Mouse (Mus musculus): ENCODE measurements around the gene Nlrp10.

Nlrp10 gene

GRCm38 (mm10) chr7:108929726-108930393 lies at the start of gene Nlrp10:
Nlrp10 (minus strand) TSS chr7:108930178.
- no peak for DNase-seq (ENCODE audit: low spot score in 2 of 2)

DNA sequence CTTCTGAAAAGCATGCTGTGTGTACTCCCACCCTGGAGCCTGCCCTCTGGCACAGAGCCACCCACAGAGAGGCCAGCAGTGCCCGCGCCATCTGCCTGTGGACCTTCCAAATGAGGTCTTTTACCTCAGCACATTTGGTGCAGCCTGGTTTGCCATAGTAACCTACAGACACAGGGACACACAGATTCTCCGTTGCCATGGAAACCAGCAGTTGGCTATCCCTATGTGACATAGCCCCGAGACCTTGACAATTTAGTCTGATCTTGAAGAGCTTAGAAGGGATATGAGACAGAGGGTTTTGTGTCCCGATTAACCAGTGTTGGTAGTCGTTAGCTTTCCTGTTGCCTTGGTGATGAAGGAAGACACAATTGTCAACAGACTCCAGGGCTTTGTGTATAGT lies 42.3 kb upstream of the Nlrp10 start:
- DNase-seq (ENCODE audit: low spot score in 2 of 2), result no peak

DNA sequence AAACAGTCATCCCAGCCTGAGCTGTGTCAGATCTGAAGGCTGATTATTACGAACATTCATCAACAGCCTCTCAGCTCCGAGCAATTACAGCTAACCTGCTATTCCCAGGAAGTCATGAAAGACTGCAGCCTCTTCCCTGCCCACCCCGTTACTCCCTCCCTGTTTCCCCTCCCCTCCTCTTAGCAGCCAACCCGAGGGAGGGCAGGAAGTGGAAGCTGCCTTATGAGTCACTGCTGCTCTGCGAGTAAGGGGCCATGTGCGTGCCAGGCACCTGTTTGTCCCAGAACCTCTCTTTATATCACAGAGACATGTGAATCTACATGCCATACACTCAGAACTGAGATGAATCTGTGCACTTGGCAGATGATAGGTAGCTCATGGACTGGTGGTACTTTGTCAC lies 38.2 kb upstream of the Nlrp10 start:
- DNase-seq (ENCODE audit: low spot score in 2 of 2), result no peak

DNA sequence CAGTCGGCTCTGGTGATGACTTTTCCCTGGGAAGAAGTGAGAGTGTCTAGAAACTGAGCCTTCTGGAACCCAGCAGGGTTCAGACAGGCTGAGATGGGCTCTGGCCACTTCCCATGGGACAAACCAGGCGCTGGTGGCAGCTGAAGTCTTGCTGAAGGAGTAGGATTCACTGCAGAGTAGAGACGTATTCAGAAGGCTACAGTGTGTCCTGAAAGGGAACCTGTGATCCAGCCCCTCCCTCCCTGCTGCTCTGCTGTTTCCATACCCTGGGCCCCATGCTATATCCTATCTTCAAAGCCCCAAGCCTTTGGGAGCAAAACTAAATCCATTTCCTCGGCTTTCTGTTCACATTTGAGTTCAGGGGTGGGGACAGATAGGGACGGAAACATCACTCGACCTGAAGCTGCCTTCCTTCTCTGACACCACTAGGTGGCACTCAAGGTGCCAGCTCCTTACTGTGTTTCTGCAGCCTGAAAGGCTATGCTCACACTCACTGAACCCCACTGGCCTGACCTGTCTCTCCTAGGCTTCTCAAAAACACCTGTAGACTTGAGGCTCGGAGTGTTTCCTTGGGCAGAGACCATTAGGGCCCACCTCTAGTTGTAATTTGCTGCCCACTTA lies 36.9 kb upstream of the Nlrp10 start:
- DNase-seq (ENCODE audit: low spot score in 2 of 2), result peak in 1 of 2 experiments; percentile 28

DNA sequence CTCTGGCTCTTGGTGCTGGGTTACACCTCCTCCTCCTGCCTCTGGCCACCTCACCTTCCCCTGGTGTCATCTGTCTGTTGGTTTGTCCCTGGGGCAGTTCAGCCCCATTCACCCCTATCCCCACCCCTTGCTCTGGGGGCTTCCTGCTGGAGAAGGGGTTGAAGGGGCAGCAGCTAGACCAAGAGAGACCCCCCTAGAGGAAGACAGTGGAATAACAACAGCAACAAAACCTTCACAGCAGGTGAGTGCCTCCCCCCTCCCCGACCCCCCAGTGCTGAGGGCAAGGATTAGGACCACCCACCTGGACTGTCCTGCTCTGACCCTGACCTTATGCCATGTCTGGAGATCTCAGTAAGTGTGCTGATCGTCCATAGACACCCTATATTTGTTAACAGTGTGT lies 36.0 kb upstream of the Nlrp10 start:
- DNase-seq (ENCODE audit: low spot score in 2 of 2), result no peak

DNA sequence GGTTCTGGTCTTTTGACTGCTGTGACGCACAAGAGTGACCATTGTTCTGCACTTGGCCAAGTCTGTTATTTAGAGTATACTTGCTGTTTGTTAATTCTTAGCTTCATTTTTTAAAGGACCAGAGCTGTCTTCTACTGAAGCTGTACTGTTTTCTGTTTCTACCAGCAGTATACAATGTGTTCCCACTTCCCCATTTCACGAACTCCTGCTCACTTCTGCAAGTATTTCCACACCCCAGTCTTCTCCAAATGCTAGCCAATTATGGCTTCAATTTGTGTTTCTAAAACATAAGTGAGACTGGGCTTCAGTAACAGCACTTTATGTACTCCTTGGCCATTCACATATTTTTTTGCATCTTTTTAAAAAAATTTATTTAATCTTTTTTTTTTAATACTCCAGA lies 27.8 kb upstream of the Nlrp10 start:
- no peak for DNase-seq (ENCODE audit: low spot score in 2 of 2)

GRCm38 (mm10) chr7:108954185-108954584 lies 24.2 kb upstream of the Nlrp10 start:
- no peak for DNase-seq (ENCODE audit: low spot score in 2 of 2)

GRCm38 (mm10) chr7:108952801-108953200 lies 22.8 kb upstream of the Nlrp10 start:
- no peak for DNase-seq (ENCODE audit: low spot score in 2 of 2)

DNA sequence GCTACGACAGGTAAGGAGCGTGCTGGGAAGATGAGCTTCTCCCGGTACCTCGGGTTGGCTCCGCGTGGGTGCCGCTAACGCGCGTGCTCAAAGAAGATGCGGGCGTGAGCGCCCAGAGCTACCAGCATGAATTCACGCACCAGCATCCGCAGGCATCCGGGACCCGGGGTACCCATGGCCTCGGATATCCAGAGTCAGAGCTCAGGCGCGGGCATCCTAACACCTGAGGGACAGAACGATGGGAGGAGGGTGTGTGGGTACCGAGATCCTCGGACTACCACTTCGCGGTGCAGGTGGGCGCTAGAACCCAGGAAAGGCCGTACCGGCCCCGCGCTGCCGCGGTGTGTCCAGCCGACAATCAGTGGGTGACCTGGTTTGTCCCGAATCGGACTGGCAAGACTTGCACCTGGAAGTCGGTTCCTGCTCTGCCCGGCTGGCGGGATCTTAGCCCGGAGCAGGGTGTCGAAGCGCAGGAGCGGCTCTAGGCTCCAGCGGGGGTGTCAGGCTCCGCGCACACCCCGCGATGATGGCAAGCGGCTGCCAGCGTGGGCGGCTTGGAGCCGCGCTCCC lies 20.9 kb upstream of the Nlrp10 start:
- no peak for DNase-seq (ENCODE audit: low spot score in 2 of 2)

GRCm38 (mm10) chr7:108950312-108950761 lies 20.4 kb upstream of the Nlrp10 start, which contains the start of gene Tub:
Tub (plus strand) TSS chr7:108950338.
- DNase-seq (ENCODE audit: low spot score in 2 of 2), result no peak

- no peak for DNase-seq (ENCODE audit: low spot score in 2 of 2)
These were observed 19.3 kb upstream of the Nlrp10 start for GRCm38 (mm10) chr7:108949301-108949700.

DNA sequence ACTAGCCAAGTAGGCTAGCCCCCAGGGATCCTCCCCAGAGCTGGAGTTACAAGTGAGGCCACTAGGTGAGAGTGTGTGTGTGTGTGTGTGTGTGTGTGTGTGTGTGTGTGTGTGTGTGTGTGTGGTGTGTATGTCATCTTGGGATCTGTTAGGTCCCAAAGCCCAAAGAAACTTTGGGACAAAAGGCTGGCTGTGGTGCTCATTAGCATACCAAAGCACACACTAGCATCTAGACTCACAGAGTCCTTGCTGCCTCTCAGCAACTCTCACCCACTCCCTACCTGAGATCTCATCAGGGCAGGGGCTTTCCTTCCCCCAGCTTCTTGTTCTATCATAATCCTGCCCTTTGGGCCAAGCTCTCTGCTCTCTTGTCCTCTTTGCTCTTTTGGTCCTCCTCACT lies 18.6 kb upstream of the Nlrp10 start:
- no peak for DNase-seq (ENCODE audit: low spot score in 2 of 2)

DNA sequence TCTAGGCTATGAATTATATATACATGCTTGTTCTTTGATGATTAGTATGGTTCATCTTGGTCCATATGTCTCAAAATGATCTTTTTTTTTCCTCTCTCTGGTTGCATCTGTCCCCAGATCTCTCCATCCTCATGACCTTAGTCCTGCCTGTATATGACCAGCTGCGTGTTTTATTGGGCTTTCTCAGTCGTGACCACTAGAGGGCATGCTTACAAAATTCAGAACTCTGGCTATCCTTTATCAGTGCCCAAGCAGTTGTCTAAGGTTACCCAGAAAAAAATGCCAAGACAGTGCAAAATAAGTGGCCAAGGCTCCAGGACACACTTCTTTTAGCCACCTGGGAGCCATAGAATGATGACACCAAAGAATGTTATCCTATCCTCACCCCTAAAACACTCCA lies 14.0 kb upstream of the Nlrp10 start:
- no peak for DNase-seq (ENCODE audit: low spot score in 2 of 2)

GRCm38 (mm10) chr7:108941466-108941865 lies 11.5 kb upstream of the Nlrp10 start:
- peak; percentile 19 to 58 for DNase-seq (ENCODE audit: low spot score in 2 of 2)

GRCm38 (mm10) chr7:108936591-108936990 lies 6.6 kb upstream of the Nlrp10 start:
- DNase-seq (ENCODE audit: low spot score in 2 of 2), result no peak

- DNase-seq (ENCODE audit: low spot score in 2 of 2), result no peak
These were observed 5.4 kb upstream of the Nlrp10 start for GRCm38 (mm10) chr7:108935411-108935810.

- no peak for DNase-seq (ENCODE audit: low spot score in 2 of 2)
These were observed 4.9 kb upstream of the Nlrp10 start for GRCm38 (mm10) chr7:108934836-108935235.

DNA sequence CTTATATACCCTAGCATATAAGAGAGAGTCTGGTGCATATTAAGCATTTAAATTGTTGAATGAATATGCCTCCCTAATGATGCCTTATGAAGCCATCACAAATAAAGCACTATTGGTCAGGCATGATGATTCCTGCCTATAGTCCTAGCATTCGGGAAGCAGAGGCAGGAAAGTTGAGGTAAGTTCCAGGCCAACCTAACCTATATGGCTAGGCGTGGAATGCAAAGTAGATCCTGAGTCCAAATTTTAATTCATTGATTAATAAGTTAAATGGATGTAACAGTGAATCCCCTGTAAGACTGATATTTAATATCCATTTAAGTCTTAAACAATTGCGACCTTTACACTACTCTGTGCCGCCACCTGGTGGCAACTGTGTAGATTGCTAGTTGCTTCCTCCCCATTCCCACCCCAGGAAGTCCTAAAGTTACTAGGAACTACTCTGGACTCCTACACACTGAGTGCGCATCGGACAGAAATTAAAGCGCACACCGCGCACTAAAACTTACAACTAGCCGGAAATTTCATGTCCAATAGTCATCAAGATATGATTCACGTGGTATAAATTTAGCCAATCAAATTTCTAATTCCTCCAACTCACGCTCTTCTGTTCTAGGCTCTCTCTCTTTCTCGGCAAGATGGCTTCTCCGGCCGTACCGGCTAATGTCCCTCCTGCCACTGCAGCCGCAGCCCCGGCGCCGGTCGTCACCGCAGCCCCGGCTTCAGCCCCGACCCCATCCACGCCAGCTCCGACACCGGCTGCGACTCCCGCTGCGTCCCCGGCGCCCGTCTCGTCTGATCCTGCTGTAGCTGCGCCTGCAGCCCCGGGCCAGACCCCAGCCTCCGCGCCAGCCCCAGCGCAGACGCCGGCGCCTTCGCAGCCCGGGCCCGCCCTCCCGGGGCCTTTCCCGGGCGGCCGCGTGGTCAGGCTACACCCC lies 4.1 kb upstream of the Nlrp10 start, which contains the start of gene Eif3f:
Eif3f (plus strand) TSS at position 624 of the 938 bp plus-strand sequence.
- DNase-seq (ENCODE audit: low spot score in 2 of 2), result peak; percentile 92

DNA sequence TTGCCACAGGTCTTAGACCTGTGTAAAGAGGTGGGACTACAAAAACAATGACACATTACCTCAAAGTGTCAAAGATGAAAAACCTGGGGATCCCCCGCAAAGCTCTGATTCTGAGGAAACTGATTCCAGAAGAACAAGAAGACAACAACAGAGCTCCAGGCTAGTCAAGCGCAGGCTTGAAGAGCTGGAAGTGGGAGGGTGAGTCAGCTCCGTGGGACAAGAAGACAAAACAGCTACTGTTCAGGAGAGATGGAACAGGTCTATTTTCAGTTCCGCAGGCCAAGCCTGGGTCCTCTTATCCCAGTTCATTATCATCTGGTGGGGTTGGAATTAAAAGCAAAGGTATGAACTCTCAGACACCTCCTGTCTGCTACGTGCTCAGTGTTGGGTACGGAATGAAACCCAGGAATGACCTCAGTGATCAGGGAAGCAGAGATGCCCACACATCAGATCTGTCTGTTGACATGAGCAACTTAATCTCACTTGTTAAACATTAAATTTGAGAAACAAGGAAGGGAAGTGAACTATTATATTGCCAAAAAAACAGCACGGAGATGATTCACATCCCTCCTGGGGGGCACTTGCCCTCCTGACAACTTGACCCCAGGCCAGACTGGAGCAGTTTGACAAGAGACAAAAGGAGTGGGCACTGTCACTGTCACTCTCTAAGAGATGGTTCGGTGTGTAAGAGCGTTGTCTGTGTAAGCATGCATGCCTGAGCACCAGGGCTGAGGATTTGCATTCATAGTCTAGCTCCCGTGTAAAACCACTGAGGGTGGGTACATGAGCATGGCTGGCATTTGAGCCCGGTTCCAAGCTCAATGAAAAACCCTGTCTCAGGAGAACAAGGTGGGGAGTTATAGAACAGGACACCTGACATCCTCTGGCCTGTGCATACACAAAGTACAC lies 1.4 kb downstream of the Nlrp10 start:
- no peak for DNase-seq (ENCODE audit: low spot score in 2 of 2)

DNA sequence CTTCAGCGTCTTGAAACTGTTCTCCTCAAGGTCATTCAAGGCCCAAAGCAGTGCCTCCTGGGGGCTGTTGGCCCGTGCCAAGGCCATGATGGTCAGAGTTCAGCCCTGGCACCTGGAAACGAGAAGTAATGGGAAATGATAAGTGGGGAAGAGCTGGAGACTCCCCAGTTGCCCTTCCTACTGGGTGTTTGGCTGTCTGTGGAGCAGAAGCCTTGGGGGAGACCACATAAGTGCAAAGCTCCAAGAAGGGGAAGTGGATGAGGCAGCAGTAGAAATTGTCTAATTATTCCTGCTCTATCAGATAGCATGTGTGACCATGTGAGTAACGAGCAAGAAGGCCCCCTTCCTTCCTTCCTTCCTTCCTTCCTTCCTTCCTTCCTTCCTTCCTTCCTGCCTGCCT lies 2.9 kb downstream of the Nlrp10 start:
- DNase-seq (ENCODE audit: low spot score in 2 of 2), result no peak

GRCm38 (mm10) chr7:108903969-108904368 lies 26.0 kb downstream of the Nlrp10 start:
- no peak for DNase-seq (ENCODE audit: low spot score in 2 of 2)

Measured in urinary bladder, postnatal 36 days (tissue).